Mouse (Mus musculus) neural tube, embryonic 12.5 days (tissue): Measurements from ENCODE around the gene Lgalsl. TPM values are rescaled to one million over a fixed set of nuclear protein-coding genes. Genes with fewer than 3 reads are reported as not detected.

Experiments
- ATAC-seq: fragments of 200-750 bp; cut with Nextera tagmentation; 2 replicates; pipeline ENCODE4 v1.8.0; 2017; ENCODE audit warnings: low read depth, mild to moderate bottlenecking, moderate TSS enrichment, moderate library complexity; ENCODE audit not compliant: low FRiP score
- H3K27ac ChIP-seq: fragments of 300-500 bp; sonication (generic); 2 replicates; pipeline ENCODE4 v1.5.1; 2016
- H3K27me3 ChIP-seq: fragments of 300-500 bp; sonication (generic); replicated peaks from 2 replicates; pipeline ENCODE4 v1.6.1; 2016; ENCODE audit warnings: mild to moderate bottlenecking
- H3K36me3 ChIP-seq: fragments of 300-500 bp; sonication (generic); 2 replicates; pipeline ENCODE4 v1.6.1; 2016; ENCODE audit warnings: mild to moderate bottlenecking
- H3K4me1 ChIP-seq: fragments of 300-500 bp; sonication (generic); 2 replicates; pipeline ENCODE4 v1.6.1; 2016
- H3K4me2 ChIP-seq: fragments of 300-500 bp; sonication (generic); replicated peaks from 2 replicates; pipeline ENCODE4 v1.6.1; 2016; ENCODE audit warnings: mild to moderate bottlenecking
- H3K4me3 ChIP-seq: fragments of 300-500 bp; sonication (generic); 2 replicates; pipeline ENCODE4 v1.5.1; 2016
- H3K9ac ChIP-seq: fragments of 300-500 bp; sonication (generic); 2 replicates; pipeline ENCODE4 v1.6.1; 2016; ENCODE audit warnings: mild to moderate bottlenecking
- H3K9me3 ChIP-seq: fragments of 300-500 bp; sonication (generic); 2 replicates; pipeline ENCODE4 v1.6.1; 2016; ENCODE audit warnings: mild to moderate bottlenecking
- WGBS: fragments of 180-500 bp; shearing (Covaris S2); methylation state at CpG from one replicate; pipeline ENCODE4 v1.1.7; 2016; 5-methylcytosine and 5-hydroxymethylcytosine counted together
- polyA plus RNA-seq: library from polyadenylated mRNA; unstranded; fragments of >200 nt; fragmentation: Nextera tagmentation; extraction: Ambion mirVana; gene quantifications from 2 replicates; pipeline ENCODE4 v1.2.1, GENCODE M21; 2016

The Lgalsl gene
- polyA plus RNA-seq, 1 experiment from 2014 or later, result 35.0 TPM

GRCm38 (mm10) chr11:20793676-20794075 lies 37.2 kb downstream of the Lgalsl start:
- WGBS, result 48% methylated on average over 4 of the region's 4 CpGs
- no peaks in the 10 kb centered on the region for H3K36me3 ChIP-seq
- no peak overlapping the region for H3K4me3 ChIP-seq
- H3K27ac ChIP-seq, result no peak overlapping the region
- no peak overlapping the region for H3K9ac ChIP-seq
- no peaks in the 10 kb centered on the region for H3K9me3 ChIP-seq
- H3K4me2 ChIP-seq, result no peak overlapping the region
- 0 out of 2 replicates have a peak, but pooled peaks cover 3% of the 10 kb centered on the region for H3K4me1 ChIP-seq
- no peak for ATAC-seq
- no peaks in the 10 kb centered on the region for H3K27me3 ChIP-seq

DNA sequence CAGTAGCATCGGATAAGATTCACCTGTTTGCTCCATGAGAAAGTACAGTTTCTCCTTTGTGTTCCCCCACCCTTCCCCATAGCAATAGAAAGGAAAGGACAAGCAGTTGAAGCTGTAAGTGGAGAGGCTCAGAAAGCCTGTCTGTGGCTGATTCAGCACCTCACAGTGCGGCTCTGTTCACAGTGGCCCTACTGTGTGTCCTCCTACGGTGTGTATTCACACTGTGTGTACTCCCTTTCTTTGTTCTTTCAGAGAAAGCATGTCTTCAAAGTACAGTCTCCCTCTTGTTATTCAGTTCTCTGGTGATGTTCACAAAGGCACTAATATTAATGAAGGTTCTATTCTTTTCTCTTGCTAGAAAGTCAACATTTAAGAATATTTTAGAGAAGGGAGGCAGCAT lies 38.2 kb downstream of the Lgalsl start:
- Histone ChIP-seq H3K27ac (no peak overlapping the region), H3K4me1 (0 out of 2 replicates have a peak, but pooled peaks cover 3% of the 10 kb centered on the region), H3K36me3 (no peaks in the 10 kb centered on the region), H3K27me3 (no peaks in the 10 kb centered on the region), H3K9ac (no peak overlapping the region), H3K4me3 (no peak overlapping the region), H3K4me2 (no peak overlapping the region), H3K9me3 (no peaks in the 10 kb centered on the region)
- 87% methylated on average over 3 of the region's 3 CpGs for WGBS
- ATAC-seq, result no peak

- Histone ChIP-seq H3K9ac (no peak overlapping the region), H3K36me3 (no peaks in the 10 kb centered on the region), H3K4me3 (no peak overlapping the region), H3K27ac (no peak overlapping the region), H3K4me1 (0 out of 2 replicates have a peak, but pooled peaks cover 3% of the 10 kb centered on the region), H3K9me3 (no peaks in the 10 kb centered on the region), H3K27me3 (no peaks in the 10 kb centered on the region), H3K4me2 (no peak overlapping the region)
- ATAC-seq, result no peak
- 73% methylated on average over 2 of the region's 2 CpGs for WGBS
Measured at GRCm38 (mm10) chr11:20791334-20791733, 39.5 kb downstream of the Lgalsl start.

DNA sequence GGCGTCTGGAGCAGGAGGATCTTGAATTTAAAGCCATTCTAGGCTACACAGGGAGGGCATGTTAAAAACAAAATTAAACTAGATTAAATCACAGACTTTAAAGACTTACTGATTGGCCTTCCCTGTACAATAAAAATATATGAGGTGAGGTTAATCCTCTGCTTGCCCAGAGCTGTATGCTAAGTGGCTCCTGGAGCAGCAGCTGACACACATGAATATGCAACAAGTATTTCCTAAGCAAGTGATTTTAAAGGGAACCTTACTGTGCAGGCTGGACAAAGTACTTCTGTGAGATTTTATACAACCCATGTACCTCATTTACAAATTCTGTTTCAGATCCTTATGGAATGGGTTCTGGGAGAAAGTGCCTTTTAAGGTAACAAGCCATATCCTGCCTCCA lies 41.8 kb downstream of the Lgalsl start:
- WGBS, result 68% methylated on average over 1 of the region's 1 CpGs
- Histone ChIP-seq H3K27me3 (no peaks in the 10 kb centered on the region), H3K36me3 (no peaks in the 10 kb centered on the region), H3K9me3 (peaks cover 7% of the 10 kb centered on the region; the same call in 1 of the 2 replicates), H3K9ac (no peak overlapping the region), H3K4me2 (no peak overlapping the region), H3K27ac (no peak overlapping the region), H3K4me3 (no peak overlapping the region), H3K4me1 (no peaks in the 10 kb centered on the region)
- no peak for ATAC-seq

- 86% methylated on average over 3 of the region's 3 CpGs for WGBS
- no peaks in the 10 kb centered on the region for H3K36me3 ChIP-seq
- peaks cover 7% of the 10 kb centered on the region; the same call in 1 of the 2 replicates for H3K9me3 ChIP-seq
- no peak overlapping the region for H3K9ac ChIP-seq
- no peak overlapping the region for H3K4me3 ChIP-seq
- H3K4me2 ChIP-seq, result no peak overlapping the region
- no peaks in the 10 kb centered on the region for H3K27me3 ChIP-seq
- no peak overlapping the region for H3K27ac ChIP-seq
- no peak for ATAC-seq
- H3K4me1 ChIP-seq, result no peaks in the 10 kb centered on the region
Measured at GRCm38 (mm10) chr11:20788070-20788469, 42.8 kb downstream of the Lgalsl start.

DNA sequence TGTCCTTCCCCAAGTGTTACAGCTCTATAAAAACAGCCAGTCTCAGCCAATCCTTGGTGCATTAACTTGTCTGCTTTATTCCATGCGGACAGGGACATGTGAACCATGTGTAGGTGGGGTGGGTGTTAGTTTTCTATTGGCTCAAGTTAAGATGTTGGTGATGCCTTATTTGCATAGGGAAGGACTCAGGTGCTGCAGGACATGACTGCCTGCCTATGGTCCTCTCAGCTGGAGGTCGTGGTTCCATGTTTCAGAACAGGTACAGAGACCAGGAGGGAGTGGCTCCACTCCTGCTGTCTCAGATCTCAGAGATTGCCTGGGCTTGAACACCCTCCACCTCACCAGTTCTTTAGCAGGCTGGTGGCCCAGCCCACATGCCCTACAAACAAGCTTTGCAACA lies 44.7 kb downstream of the Lgalsl start:
- H3K36me3 ChIP-seq, result no peaks in the 10 kb centered on the region
- no peak overlapping the region for H3K4me3 ChIP-seq
- no peak overlapping the region for H3K4me2 ChIP-seq
- H3K4me1 ChIP-seq, result no peaks in the 10 kb centered on the region
- peaks cover 7% of the 10 kb centered on the region; the same call in 1 of the 2 replicates for H3K9me3 ChIP-seq
- 63% methylated on average over 2 of the region's 2 CpGs for WGBS
- H3K27me3 ChIP-seq, result no peaks in the 10 kb centered on the region
- no peak overlapping the region for H3K27ac ChIP-seq
- H3K9ac ChIP-seq, result no peak overlapping the region
- ATAC-seq, result no peak

GRCm38 (mm10) chr11:20785186-20785585 lies 45.7 kb downstream of the Lgalsl start:
- no peak overlapping the region for H3K27ac ChIP-seq
- H3K36me3 ChIP-seq, result no peaks in the 10 kb centered on the region
- no peaks in the 10 kb centered on the region for H3K4me1 ChIP-seq
- no peak overlapping the region for H3K9ac ChIP-seq
- H3K9me3 ChIP-seq, result peaks cover 7% of the 10 kb centered on the region; the same call in 1 of the 2 replicates
- ATAC-seq, result no peak
- H3K4me2 ChIP-seq, result no peak overlapping the region
- H3K27me3 ChIP-seq, result no peaks in the 10 kb centered on the region
- H3K4me3 ChIP-seq, result no peak overlapping the region
- WGBS, result 79% methylated on average over 1 of the region's 1 CpGs

- ATAC-seq, result no peak
- Histone ChIP-seq H3K4me2 (no peak overlapping the region), H3K27ac (no peak overlapping the region), H3K4me1 (no peaks in the 10 kb centered on the region), H3K4me3 (no peak overlapping the region), H3K27me3 (no peaks in the 10 kb centered on the region), H3K9me3 (peaks cover 7% of the 10 kb centered on the region; the same call in 1 of the 2 replicates), H3K36me3 (no peaks in the 10 kb centered on the region), H3K9ac (no peak overlapping the region)
- WGBS, result 87% methylated on average over 6 of the region's 6 CpGs
Measured at GRCm38 (mm10) chr11:20784776-20785175, 46.1 kb downstream of the Lgalsl start.

DNA sequence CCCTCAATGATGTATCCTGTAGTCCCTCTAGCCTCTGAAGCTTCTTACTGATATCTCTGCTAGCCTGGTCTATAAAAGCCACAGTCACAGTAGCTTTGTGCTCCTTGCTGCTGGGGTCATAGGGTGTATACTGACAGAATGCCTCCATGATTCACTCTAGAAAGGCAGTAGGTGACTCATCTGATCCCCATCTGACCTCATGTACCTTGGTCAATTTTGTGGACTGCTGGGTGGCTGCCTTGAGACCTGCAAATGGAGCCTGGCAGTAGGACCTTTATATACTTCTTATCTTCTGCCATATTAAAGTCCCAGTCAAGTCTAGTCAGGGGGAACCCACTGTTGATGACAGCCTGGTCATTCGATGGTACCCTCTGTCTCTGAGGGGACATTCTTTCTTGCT lies 47.4 kb downstream of the Lgalsl start:
- Histone ChIP-seq H3K4me3 (no peak overlapping the region), H3K9ac (no peak overlapping the region), H3K36me3 (no peaks in the 10 kb centered on the region), H3K4me2 (no peak overlapping the region), H3K4me1 (no peaks in the 10 kb centered on the region), H3K27me3 (no peaks in the 10 kb centered on the region), H3K27ac (no peak overlapping the region), H3K9me3 (peaks cover 7% of the 10 kb centered on the region; the same call in 1 of the 2 replicates)
- 100% methylated on average over 1 of the region's 1 CpGs for WGBS
- ATAC-seq, result no peak

- peaks cover 7% of the 10 kb centered on the region; the same call in 1 of the 2 replicates for H3K9me3 ChIP-seq
- H3K4me3 ChIP-seq, result no peak overlapping the region
- 70% methylated on average over 2 of the region's 2 CpGs for WGBS
- ATAC-seq, result no peak
- H3K4me1 ChIP-seq, result no peaks in the 10 kb centered on the region
- no peak overlapping the region for H3K9ac ChIP-seq
- H3K36me3 ChIP-seq, result no peaks in the 10 kb centered on the region
- H3K27ac ChIP-seq, result no peak overlapping the region
- H3K4me2 ChIP-seq, result no peak overlapping the region
- H3K27me3 ChIP-seq, result no peaks in the 10 kb centered on the region
Measured at GRCm38 (mm10) chr11:20782620-20783019, 48.2 kb downstream of the Lgalsl start.

DNA sequence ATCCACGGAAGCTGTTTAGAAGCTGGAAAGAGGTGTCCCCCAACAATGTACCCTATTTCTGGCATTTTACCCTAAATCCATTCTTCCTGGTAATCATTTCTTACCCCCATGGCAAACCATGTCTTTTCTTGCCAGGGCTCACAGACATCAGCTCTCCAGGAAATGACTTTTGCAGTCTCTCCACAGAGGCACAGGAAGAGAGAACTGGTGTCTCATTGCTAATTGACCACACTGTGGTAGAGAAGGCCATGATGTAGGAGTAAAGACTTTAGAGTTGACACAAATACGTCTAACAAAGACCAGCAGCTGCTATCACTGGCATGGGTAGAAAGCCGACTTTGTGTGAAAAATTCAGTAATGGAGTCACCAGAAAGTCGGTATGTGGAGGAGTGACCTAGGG lies 50.5 kb downstream of the Lgalsl start:
- Histone ChIP-seq H3K4me2 (no peak overlapping the region), H3K4me3 (no peak overlapping the region), H3K27me3 (no peaks in the 10 kb centered on the region), H3K9me3 (peaks cover 7% of the 10 kb centered on the region; the same call in 1 of the 2 replicates), H3K36me3 (no peaks in the 10 kb centered on the region), H3K9ac (no peak overlapping the region), H3K4me1 (no peaks in the 10 kb centered on the region), H3K27ac (no peak overlapping the region)
- 81% methylated on average over 4 of the region's 4 CpGs for WGBS
- ATAC-seq, result no peak

DNA sequence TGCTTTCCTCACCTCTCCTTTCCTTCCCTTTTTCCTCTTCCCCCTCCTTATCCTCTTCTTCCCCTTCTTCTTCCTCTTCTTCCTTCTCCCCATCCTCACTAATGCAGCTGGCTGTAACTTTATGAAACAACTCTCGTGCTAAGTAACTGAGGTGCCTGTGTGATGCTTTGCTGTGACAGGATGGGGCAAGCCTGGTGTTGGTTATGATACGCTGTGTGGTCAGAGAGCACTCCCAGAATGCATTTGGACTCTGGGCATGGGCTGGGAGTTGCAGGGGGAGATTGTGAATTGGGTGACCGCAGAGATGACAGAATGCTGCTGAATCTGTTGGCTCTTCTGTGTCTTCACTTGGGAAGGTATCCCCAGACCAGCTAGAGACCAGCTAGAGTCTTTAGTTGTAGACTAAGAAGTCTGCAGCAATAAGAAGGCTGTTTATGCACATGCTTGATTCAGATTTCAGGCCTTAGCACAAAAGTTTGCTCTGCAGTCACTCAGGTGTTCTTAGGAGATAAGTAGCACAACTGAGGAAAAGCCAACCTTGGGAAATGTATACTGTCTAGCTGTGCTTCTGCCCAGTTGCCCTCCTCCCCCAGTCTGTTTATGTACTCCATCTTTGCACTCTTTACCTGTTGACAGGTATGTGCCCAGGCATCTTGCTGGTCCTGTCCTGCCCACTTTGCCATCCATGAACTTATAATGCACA lies 51.8 kb downstream of the Lgalsl start:
- WGBS, result 92% methylated on average over 3 of the region's 3 CpGs
- ATAC-seq, result no peak

GRCm38 (mm10) chr11:20778298-20778697 lies 52.6 kb downstream of the Lgalsl start:
- no peak overlapping the region for H3K9ac ChIP-seq
- no peaks in the 10 kb centered on the region for H3K36me3 ChIP-seq
- no peaks in the 10 kb centered on the region for H3K9me3 ChIP-seq
- H3K27me3 ChIP-seq, result no peaks in the 10 kb centered on the region
- no peaks in the 10 kb centered on the region for H3K4me1 ChIP-seq
- no peak for ATAC-seq
- no peak overlapping the region for H3K4me2 ChIP-seq
- WGBS, result 73% methylated on average over 1 of the region's 1 CpGs
- H3K27ac ChIP-seq, result no peak overlapping the region
- no peak overlapping the region for H3K4me3 ChIP-seq

More for the DNA sequence above, 51.8 kb downstream of the Lgalsl start:
- H3K4me2 ChIP-seq, result no peak overlapping the region
- no peaks in the 10 kb centered on the region for H3K36me3 ChIP-seq
- H3K9me3 ChIP-seq, result no peaks in the 10 kb centered on the region; the same call in 1 of the 2 replicates
- H3K4me3 ChIP-seq, result no peak overlapping the region
- H3K27me3 ChIP-seq, result no peaks in the 10 kb centered on the region
- no peak overlapping the region for H3K27ac ChIP-seq
- H3K9ac ChIP-seq, result no peak overlapping the region
- H3K4me1 ChIP-seq, result no peaks in the 10 kb centered on the region
